8 mouse cellular contexts compared by ENCODE assay signal in the genomic region with DNA sequence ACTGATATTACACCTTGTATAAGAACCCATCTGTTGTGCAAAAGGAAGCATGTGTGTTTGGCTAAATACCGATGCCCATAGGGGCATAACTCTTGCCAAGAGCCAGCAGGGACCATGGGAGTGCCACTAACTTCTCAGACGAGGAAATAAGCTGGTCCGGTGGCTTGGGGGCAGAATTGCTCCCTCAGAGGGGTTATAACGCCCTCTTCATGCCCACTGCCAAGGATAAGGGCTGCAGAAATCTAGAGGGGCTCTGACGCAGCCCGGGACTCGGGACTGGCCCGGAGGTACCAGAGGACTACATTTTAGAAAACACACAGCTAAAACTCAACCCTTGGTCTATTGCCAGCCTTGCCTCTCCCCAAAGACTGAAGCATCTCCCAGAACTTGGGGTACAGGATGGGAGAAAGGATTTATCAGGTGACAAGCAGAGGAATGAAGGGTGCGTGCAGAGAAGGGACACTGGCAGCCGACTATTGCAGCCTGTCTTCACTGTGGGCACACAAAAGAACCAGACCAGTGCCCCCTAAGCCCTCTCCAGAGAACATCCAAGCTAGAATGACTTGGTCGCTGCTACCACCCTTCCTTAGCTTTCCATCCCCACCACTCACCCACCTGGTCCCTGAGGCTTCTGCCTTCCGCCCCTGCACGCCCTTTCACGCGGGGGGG. TPM values are rescaled to one million over a fixed set of nuclear protein-coding genes. Genes with fewer than 3 reads are reported as not detected.
DNase-seq lines count a peak whose midpoint lies in the region; ATAC-seq lines count a peak whose summit lies in the region.

No protein-coding gene starts in this region.

- H3K9me3 ChIP-seq in limb, embryonic 10.5 days (replicated peaks), result no peaks in the 10 kb centered on the region
- no peaks in the 10 kb centered on the region for H3K9me3 ChIP-seq in stomach, embryonic 15.5 days

- no peak overlapping the region for H3K9ac ChIP-seq in stomach, embryonic 15.5 days

- H3K4me1 ChIP-seq in limb, embryonic 10.5 days, result peaks cover 68% of the 10 kb centered on the region
- peaks cover 38% of the 10 kb centered on the region for H3K4me1 ChIP-seq in stomach, embryonic 15.5 days

- peaks cover 29% of the 10 kb centered on the region for H3K36me3 ChIP-seq in limb, embryonic 10.5 days
- H3K36me3 ChIP-seq in stomach, embryonic 15.5 days, result peaks cover 15% of the 10 kb centered on the region; the same call in 1 of the 2 replicates

- peaks cover 69% of the 10 kb centered on the region for H3K27me3 ChIP-seq in limb, embryonic 10.5 days (ENCODE audit: low read depth, poor library complexity, severe bottlenecking)
- no peaks in the 10 kb centered on the region for H3K27me3 ChIP-seq in stomach, embryonic 15.5 days (replicated peaks)

- peak; percentile 43 for DNase-seq in adrenal gland, postnatal 14 days
- DNase-seq in adrenal gland, adult 8-10 months, result no peak
- DNase-seq in retina, postnatal 1 day, result peak; percentile 11
- no peak for DNase-seq in retina, embryonic 14.5 days (ENCODE audit: low spot score)
- DNase-seq in limb, embryonic 10.5 days (ENCODE audit: low spot score), result no peak
- no peak for DNase-seq in ovary, postnatal 36 days (ENCODE audit: low spot score)
- DNase-seq in frontal cortex, postnatal 36 days (ENCODE audit: low spot score in 2 of 2), result no peak

- H3K4me3 ChIP-seq in limb, embryonic 10.5 days, result peak overlapping the region; percentile 61
- peak overlapping the region; percentile 49 for H3K4me3 ChIP-seq in stomach, embryonic 15.5 days (replicated peaks)

- H3K4me2 ChIP-seq in stomach, embryonic 15.5 days, result peak overlapping the region; percentile 95

- no peak for ATAC-seq in stomach, embryonic 15.5 days (ENCODE audit: insufficient read depth, low FRiP score, low read depth)

- peak overlapping the region; percentile 83 for H3K27ac ChIP-seq in limb, embryonic 10.5 days
- H3K27ac ChIP-seq in stomach, embryonic 15.5 days, result no peak overlapping the region

- WGBS in limb, embryonic 10.5 days, result 26% methylated on average over 15 of the region's 15 CpGs
- 26% methylated on average over 15 of the region's 15 CpGs for WGBS in stomach, embryonic 15.5 days

RNA-seq across cellular contexts. Expression of a gene that starts 11.5 kb away (rescaled TPM):
- 32.3 and 44.0 TPM in 2 replicates for total RNA-seq in adrenal gland, postnatal 14 days (2021)
- 10 to 100 TPM; 38.1 to 70.3 (median 57.1) TPM for total RNA-seq in adrenal gland, adult 8-10 months (2022)
- 15.1 and 19.0 TPM in 2 replicates for polyA plus RNA-seq in limb, embryonic 10.5 days (2016; fragmentation: Nextera tagmentation; extraction: Ambion mirVana)
- polyA plus RNA-seq in stomach, embryonic 15.5 days (2015; fragmentation: Nextera tagmentation; extraction: Ambion mirVana), result 18.6 and 21.2 TPM in 2 replicates

RNA-seq across cellular contexts. Expression of a gene that starts 20.8 kb away (rescaled TPM):
- 59.3 and 67.0 TPM in 2 replicates for total RNA-seq in adrenal gland, postnatal 14 days (2021)
- total RNA-seq in adrenal gland, adult 8-10 months (2022), result 10 to 100 TPM; 59.5 to 89.6 (median 75.2) TPM
- polyA plus RNA-seq in limb, embryonic 10.5 days (2016; fragmentation: Nextera tagmentation; extraction: Ambion mirVana), result 177 and 197 TPM in 2 replicates
- 85.9 and 90.0 TPM in 2 replicates for polyA plus RNA-seq in stomach, embryonic 15.5 days (2015; fragmentation: Nextera tagmentation; extraction: Ambion mirVana)

RNA-seq across cellular contexts. Expression of a gene that starts 26.2 kb away (rescaled TPM):
- total RNA-seq in adrenal gland, postnatal 14 days (2021), result 15.5 and 24.3 TPM in 2 replicates
- total RNA-seq in adrenal gland, adult 8-10 months (2022), result 10 to 100 TPM; 14.3 to 42.2 (median 24.7) TPM
- 21.5 and 34.3 TPM in 2 replicates for polyA plus RNA-seq in limb, embryonic 10.5 days (2016; fragmentation: Nextera tagmentation; extraction: Ambion mirVana)
- polyA plus RNA-seq in stomach, embryonic 15.5 days (2015; fragmentation: Nextera tagmentation; extraction: Ambion mirVana), result 22.2 and 25.1 TPM in 2 replicates

RNA-seq across cellular contexts. Expression of a gene that starts 41.4 kb away (rescaled TPM):
- total RNA-seq in adrenal gland, postnatal 14 days (2021), result not detected in 2 replicates
- total RNA-seq in adrenal gland, adult 8-10 months (2022), result not detected
- 0.05 TPM in 1 of 2 replicates, not detected in the other for polyA plus RNA-seq in limb, embryonic 10.5 days (2016; fragmentation: Nextera tagmentation; extraction: Ambion mirVana)
- polyA plus RNA-seq in stomach, embryonic 15.5 days (2015; fragmentation: Nextera tagmentation; extraction: Ambion mirVana), result 0.14 and 0.24 TPM in 2 replicates

RNA-seq across cellular contexts. Expression of a gene that starts 57.3 kb away (rescaled TPM):
- total RNA-seq in adrenal gland, postnatal 14 days (2021), result 0.15 and 0.19 TPM in 2 replicates
- under 1 TPM; 0.37 to 0.75 (median 0.59) TPM for total RNA-seq in adrenal gland, adult 8-10 months (2022)
- polyA plus RNA-seq in limb, embryonic 10.5 days (2016; fragmentation: Nextera tagmentation; extraction: Ambion mirVana), result 0.13 and 0.15 TPM in 2 replicates
- polyA plus RNA-seq in stomach, embryonic 15.5 days (2015; fragmentation: Nextera tagmentation; extraction: Ambion mirVana), result 0.32 and 0.57 TPM in 2 replicates

Comparison
In these comparisons a context has a peak if more than half of its experiments do, and no peak if none do; other contexts are left out.
1. DNase-seq: peak in adrenal gland, postnatal 14 days (single experiment) and retina, postnatal 1 day (single experiment); none in adrenal gland, adult 8-10 months (single experiment), retina, embryonic 14.5 days (single experiment), limb, embryonic 10.5 days (single experiment), ovary, postnatal 36 days (single experiment) and frontal cortex, postnatal 36 days (0 of 2).